Mouse (Mus musculus) frontal cortex, adult (tissue): ENCODE measurements around the gene Pnrc2.

Experiments
- ATAC-seq: cut with Nextera tagmentation; 2 replicates; pipeline ENCODE4 v1.9.2; 2017; ENCODE audit warnings: mild to moderate bottlenecking, moderate library complexity, mixed read lengths; ENCODE audit not compliant: low TSS enrichment

Gene Pnrc2

DNA sequence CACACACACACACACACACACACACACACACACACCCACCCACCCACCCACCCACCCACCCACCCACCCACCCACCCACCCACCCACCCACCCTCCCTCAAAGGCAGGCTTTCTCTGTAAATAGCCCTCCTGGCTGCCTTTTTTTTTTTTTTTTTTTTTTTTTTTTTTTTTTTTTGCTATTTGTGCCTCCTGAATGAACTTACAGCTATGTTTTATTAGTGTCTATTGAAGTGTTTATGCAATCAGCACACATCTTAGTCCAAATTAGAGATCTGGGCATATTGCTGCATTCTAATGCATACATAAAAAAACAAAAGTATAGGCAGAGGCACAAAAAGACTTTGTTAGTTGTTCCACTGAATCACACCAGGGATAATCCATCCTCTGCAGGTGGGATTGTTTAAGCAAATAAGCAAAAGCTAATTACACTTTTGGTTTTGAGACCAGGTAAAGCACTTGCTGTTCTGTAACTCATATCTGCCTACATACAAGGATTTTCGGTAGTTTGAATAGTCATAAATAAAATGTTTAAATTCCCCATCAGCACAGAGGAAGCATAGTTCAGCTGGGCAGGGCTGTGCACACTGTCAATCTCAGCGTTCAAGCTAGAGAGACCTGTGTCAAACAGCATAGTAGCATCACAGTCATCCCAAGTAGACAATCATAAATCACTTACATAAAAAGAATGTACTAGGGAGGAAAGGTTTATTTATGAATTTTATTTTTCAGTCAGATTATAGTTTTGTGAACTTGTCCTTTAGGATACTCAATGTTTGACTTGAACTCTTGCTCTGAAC, 3.2 kb downstream of the Pnrc2 start:
- no peak for ATAC-seq

DNA sequence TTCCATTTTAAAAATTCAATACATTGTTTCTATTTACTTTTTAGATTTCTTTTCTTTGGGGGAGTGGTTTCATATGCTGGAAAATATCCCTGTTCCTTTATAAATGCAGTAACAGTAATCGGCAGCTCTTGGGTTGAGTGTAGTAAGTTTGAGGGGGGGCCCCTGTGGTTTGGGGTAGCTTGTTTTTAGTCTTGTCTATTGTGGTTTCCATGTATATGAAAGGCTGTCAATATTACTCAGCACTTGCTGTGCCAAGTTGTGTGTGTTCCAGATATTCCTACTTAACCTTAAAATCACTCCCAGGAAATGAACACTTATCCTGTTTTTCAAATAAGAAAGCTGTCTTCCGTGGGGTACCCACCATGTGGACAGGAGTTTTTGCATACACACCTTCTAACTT, 4.7 kb downstream of the Pnrc2 start:
- ATAC-seq: no peak

DNA sequence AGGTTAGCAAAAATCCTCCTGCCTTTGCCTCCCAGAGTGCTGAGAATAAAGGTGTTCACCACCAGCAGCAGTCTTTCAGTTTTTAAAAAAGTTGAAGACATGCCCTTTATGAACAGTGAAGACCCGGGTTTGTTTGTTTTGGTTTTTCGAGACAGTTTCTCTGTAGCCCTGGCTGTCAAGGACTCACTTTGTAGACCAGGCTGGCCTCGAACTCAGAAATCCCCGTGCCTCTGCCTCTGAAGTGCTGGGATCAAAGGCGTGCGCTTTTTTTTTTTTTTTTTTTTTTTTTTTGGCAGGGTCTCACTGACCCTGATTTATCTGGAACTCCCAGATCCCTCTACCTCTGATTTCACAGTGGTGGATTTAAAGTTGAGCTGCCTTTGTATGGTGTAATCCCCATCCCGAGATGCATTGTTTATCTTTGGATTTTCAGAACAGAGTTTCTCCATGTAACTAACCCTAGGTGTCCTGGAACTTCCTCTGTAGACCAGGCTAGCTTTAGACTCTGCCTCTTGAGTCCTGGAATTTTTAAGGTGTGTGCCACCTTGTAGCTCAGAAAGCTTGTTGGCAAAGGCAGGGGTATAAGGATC, 16.0 kb downstream of the Pnrc2 start:
- ATAC-seq: no peak

DNA sequence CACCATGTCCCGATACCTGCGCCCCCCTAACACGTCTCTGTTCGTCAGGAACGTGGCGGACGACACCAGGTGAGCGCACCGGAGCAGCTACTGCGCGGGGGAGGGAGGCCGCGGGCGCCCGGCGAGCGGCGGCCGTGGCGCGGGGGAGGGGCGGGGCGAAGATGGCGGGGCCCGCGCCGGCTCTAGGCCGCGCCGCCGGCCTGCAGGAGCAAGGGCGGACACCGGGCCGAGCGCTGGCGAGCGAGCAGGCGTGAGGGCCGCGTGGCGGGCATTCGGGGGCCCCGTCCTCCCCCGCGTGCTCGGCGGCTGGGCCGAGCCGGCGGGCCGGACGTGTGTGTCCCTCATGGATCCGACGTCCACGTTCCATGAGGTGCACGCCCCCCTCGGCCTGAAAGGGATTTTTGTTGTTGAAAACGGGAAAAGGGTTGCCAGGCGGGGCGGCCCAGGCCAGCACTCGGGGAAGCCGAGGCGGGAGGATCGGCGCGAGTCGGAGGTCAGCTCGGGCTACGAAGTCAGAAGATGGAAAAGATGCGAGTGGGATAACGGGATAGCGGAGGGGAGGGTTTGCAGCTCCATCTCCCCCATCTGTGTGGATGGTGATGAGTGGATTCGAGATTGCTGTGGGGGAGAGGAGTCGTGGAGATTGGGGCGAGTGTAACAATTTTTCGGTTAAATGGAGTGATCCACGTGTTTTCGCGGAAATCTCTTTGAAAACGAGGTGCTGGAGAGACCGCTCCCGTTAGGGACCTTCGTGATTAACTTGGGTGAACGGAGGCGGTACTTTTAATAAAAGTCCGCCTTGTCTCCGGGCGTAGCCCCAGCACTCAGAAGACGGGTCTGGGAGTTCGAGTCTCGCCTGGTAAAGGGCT, 17.2 kb downstream of the Pnrc2 start:
- ATAC-seq: peak; percentile 29

DNA sequence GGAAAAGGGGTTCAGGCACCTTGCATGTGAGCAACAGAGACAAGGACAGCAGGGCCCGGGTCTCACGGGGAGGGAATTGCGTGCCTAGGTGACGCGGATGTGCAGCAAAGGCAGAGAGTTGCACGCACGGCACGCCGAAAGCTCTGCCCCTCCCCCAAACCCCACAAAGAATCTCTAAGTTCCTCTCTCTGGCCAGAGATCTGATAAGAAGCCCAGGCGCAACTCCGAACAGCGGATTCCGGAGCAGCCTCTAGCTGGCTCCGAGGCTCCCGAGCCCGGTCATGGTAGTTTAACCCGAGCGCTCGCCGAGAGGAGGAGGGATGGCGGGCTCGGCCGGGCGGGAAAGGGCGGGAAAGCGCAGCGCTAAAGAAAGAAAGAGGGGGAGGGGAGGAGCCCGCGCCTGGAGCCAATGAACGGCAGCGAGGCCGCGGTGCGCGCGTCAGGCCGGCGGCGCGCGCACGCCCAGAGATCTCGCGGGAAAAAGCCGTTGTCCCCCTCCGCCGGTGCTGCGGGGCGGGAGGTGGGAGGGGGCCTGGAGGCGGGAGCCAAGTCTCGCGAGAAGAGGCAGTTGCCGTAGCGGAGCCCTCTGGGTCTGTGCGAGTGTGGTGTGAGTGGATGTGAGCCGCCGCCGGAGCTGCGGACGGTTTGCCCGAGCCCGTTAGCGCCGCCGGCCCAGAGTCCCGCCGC, 18.0 kb downstream of the Pnrc2 start, which contains the start of gene Srsf10:
Srsf10 (plus strand) TSS at position 212 of the 687 bp plus-strand sequence.
- peak; percentile 80 for ATAC-seq

DNA sequence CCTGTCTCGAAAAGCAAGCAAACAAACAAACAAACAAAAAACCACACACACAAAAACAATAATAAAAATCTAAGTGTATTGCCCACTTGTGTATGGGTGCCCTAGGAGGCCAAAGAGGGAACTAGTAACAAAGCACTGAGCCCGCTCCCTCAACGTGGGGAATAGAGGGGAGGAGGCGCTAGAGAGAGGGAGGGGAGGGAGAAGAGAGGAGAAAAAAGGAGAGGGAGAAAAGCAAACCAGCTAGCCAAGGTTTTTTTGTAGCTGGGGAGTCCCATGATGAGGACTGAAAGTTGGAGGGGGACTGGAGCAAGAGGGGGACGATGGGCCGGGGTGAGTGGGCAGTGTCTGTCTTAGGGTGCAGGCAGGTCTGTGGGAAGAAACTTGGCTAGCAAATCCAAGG, 18.6 kb downstream of the Pnrc2 start:
- ATAC-seq: no peak; the same call in 1 of the 2 replicates

DNA sequence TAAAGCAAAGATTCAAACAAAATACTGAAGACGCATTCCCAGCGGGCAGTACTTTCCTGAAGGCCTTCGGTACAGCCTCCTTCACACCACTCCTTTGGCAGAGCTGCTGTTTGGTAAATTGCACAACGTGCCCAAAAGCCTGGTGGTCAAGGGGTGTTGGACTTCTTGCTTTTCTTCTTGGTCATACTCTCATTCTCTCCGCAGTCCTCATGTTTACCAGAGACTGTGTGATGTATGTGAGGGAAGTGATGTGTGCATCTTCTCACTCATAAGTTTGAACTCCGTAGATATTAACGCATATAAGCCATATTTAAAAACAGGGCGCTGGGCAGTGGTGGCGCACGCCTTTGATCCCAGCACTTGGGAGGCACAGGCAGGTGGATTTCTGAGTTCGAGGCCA, 19.0 kb downstream of the Pnrc2 start:
- ATAC-seq: no peak

DNA sequence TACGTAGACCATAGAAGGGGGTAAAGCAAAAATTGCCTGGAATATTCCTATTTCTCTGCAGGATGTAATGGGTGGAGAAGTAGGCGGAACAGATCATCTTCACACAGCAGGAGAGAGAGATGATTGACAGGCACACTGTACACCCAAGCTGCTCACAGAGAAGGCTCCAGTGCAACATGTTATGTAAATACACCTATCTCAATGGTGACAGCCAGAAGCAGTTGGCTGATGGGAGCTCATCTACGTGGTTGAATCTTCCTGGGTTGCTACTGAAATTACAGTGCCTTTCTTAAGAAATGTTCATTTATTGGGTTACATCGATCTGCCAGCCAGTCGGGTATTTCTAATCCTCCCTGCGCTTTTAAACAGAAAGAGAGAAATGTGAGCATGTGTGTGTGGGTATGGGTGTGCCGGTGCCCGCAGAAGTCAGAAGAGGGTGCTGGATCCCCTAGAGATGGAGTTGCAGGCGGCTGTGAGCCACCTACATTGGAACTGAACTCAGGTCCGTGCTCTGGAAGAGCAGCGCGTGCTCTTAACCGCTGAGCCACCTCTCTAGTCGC, 19.6 kb downstream of the Pnrc2 start:
- ATAC-seq: peak; percentile 33; the same call in 1 of the 2 replicates

DNA sequence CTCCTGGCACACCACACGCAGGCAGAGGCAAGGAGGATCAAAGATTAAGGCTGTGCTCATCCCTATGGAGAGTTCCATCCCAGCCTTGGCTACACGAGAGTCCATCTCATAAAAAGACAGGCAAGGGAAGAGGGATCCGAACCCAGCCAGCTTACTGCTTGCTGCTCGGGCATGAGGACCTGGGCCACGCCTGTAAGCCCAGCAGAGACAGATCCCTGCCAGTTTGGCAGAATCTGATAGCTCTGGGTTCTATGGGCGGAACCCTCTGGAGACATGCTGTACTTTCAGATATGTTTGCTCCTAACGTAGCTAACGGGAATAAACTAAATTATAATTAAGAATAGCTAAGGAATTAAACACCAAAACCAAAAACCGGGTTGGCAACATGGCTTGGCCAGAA, 21.7 kb downstream of the Pnrc2 start:
- no peak for ATAC-seq

DNA sequence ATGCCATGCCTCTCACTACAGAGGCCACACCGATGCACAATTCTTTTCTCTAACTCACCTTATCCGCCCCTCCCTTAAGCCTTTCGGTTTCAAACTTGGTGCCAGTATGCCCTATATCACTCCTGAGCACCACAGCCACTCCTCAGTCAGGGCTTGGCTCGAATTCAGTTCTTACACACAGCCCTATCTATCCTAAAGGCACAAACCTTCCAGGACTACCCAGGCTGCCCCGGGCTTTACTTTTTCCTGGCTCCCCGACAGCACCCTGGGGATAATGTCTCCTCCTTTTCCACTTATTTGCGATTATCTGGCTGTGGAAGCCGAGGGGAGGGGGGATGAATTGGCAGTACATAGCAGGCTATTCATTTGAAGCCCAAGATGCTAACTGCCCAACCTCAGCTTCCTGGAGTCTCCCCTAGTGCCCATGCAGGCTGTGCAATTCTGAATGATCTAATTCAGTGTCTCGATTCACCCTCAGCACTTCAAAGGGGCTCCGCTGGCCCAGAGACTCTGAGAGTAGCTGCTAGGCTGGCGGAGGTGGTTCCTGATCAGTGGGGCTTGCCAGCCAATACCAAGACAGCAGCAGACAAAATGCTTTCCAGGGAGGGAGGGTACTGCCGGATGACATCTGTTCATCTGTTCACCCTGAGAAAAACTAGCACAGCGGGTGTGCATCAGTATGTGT, 23.1 kb downstream of the Pnrc2 start:
- peak; percentile 58 for ATAC-seq

DNA sequence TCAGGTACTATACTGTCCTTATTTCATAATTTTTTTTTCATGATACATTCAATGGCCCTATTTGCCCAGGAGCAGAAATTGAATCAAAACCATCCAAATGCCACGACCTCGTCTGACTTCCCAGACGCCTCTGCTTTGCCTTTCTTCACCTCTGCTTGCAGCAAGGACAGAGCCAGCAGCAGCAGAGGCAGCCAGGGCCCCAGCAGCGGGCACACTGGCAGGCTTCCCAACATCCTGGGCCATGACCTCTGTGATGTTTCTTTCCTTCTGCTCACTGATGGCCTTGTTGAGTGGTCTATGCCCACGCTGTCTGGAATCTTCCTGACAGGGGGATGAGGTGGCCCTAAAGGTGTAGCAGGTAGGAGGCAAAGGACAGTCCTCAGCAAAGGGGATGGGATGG, 26.1 kb downstream of the Pnrc2 start:
- no peak for ATAC-seq

DNA sequence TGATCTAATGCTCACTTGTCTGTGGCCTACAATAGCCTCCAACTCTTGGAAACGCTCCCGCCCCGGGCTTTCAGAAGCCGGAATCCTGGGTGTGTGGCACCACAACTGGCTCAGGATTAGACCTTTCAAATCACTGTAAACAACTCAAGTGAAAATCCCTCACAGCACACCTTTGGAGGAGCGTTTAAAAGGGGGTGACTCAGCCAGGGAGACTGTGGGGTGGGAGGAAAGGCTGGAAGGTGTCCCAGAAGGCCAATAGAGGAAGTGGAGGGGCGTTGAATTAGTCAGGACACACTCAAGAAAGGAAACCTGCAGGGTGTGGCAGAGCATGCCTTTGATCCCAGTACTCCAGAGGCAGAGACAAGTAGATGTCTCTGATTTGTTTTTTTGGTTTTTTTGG, 29.2 kb downstream of the Pnrc2 start:
- no peak for ATAC-seq

DNA sequence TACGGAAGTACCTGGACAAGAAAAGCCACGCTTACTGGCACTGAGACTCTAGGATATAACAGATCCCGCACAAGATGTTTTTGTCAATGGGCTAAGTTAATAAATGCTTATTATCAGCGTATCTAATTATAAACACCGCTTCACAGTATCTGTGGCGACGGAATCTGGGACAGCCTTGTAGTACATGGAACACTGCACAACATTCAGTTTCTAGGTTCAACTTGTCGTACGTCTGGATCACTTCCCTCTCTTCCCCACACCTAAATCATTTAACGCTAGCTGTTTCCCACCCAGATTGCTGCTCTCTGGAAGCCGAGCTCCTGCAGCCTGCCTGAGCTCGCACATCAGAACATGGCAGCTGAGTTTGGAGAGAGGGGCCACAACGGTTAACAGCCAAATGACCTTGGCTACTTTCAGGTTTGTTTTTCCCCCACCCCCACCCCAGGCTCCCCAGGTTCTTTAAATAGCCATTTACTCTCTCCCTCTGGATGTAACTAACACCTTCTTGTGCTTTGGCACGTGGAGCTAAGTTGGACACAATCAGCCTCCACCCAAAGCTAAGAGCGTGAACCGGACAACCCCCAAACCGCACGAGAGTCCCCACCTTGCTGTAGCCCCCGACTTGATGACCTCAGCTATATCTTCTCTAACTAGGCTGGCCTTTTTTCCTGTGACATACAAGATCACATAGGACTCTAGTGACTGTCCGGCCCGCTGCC, 34.2 kb downstream of the Pnrc2 start:
- peak; percentile 27; the same call in 1 of the 2 replicates for ATAC-seq

DNA sequence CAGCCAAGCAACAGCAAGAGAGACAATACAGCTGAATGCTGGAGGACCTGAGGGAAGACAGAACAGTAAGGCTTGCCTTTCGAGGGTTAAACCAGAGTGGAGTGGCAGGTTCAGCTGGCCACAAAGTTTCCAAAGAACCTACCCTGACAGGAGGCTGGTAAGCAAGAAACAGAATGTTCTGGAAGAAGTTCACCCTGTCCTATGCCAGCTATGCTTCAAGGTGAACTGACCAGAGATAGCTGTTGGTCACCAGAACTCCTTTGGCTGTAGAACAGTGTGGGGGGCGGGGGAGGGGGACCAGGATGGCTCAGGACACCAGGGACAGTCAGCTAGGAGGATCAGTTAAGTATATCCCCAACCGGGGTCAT, 34.7 kb downstream of the Pnrc2 start:
- no peak for ATAC-seq

DNA sequence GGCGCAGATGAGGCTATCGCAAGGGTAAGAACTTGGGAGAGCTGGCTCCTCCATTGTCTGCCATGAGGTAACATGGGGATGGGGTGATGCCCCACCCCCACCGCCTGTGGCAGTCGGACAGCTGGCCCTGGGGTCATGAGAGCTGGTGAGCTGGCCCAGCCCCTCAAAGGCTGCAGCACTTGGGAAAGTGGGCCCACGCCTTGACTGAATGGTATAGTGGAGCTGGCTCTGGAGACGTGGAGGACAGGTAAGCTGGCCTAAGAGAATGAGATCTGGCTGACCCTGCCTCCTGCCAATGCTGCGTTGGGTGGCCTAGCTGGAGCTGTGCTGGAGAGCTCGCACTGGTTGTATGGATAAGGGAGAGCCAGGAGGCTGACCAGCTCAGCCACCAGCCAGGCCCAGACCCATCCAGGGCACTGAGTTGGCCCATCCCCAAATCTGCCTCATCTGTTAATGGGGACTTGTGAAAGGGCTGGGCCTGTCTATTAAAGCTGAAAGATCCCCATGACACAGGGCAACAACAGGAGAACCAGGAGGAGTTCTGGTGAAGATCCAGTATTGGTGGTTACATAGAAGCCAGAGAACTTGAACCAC, 39.4 kb downstream of the Pnrc2 start:
- ATAC-seq: no peak

DNA sequence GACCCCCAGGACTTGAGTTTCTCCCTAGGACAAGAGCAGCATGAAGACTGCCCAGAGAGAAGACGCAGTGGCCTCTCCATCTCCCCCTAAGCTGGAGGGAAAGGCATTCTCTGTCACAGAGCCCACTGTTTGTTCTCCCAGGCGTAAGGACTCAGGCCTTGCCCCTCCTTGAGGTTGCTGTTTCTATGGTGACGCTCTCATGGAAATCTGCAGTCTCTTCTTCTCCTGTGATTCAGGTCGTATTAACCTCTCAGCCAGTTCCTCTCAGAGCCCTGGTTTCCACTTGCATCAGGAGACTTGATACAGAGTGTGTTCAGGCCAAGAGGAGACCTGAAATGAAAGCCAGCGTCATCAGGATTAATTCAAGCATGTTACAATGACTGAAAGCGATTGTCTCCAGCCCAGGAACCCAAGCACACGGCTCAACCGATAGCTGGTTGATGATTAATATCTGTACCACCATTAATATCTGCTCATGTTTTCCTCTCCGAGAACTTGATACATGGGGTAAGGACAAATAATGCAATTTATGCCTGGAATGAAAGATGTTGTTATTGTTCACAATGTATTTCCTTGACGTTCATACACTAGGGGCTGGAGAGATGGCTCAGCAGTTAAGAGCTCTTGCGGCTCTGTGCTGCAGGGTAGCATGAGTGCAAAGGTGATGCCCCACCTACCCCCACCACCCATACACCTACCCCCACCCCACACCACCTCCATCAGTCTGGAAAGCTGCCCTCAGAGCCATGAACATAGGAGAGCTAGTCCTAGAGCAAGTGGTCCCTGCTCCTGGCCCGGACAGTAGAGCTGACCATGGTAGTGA, 40.1 kb downstream of the Pnrc2 start:
- ATAC-seq: no peak

DNA sequence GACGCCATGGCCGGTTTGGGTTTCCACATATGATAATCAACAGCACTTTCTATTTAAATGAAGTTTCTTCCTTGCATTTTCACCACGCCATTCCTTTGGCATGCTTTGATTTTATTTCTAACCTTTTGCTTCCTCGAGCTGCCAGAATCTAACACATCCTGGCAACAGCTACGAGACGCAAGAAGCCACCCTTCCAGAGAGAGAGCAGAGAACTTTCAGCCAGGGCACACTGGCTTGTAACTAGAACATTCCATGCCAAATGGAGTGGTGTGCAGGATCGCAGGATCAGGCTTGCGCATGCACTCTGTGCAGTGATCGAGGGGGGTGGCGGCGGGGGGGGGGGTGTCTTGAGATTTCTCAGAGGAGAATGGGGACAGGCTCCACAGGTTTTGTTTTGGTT, 41.6 kb downstream of the Pnrc2 start:
- 0 out of 2 replicates have a peak, but pooled peaks have one; percentile 42 for ATAC-seq

DNA sequence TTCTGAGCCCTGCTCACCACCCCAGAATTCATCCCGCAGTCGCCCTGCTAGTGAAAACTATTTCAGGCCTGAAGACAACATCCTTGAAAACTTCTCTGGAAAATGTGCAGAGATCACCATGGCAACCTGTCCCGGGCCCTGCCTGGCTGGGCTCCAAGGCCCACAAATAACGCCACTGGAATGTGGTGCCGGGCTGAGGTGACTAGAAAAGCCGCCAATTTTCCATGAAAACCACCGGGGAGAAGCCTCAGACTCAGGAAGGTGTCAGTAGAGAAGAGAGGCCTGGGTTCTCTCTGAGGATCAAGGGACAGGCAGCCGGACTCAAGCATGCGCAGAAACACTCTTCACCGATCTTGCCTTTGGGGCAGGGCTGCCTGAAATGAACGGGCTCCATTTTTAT, 45.2 kb downstream of the Pnrc2 start:
- peak; percentile 79 for ATAC-seq

DNA sequence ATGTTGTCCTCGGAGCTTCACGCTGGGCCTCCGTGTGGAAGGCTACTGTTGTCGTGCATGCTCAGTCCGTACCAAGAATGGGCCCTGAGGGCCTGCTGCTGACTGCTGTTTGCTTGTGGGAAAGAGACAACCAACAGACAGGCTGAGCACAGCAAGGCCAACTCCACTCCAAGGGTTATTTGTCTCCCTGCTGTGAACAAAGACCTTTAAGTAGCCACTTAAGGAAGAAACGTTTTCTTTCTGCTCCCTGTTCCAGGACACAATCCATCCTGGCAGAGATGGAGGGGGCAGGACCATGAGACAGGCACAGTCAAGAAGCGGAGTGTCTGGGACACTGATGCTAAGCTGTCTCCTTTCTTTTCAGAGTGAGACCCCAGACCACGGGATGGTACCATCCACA, 49.4 kb downstream of the Pnrc2 start:
- no peak for ATAC-seq
